Mouse (Mus musculus) midbrain, embryonic 15.5 days (tissue): ENCODE results near the gene Gm765. TPM values are rescaled to one million over a fixed set of nuclear protein-coding genes. Genes with fewer than 3 reads are reported as not detected.

ENCODE experiments used
- ATAC-seq: fragments of 200-750 bp; cut with Nextera tagmentation; replicated peaks from 2 replicates; pipeline ENCODE4 v1.8.0; 2017; ENCODE audit warnings: moderate TSS enrichment
- H3K27ac ChIP-seq: fragments of 300-500 bp; sonication (generic); 2 replicates; pipeline ENCODE4 v1.5.1; 2015; ENCODE audit warnings: mild to moderate bottlenecking, inconsistent platforms
- H3K27me3 ChIP-seq: fragments of 300-500 bp; sonication (generic); replicated peaks from 2 replicates; pipeline ENCODE4 v1.6.1; 2015; ENCODE audit warnings: inconsistent platforms
- H3K36me3 ChIP-seq: fragments of 300-500 bp; sonication (generic); replicated peaks from 2 replicates; pipeline ENCODE4 v1.6.1; 2015; ENCODE audit warnings: inconsistent platforms
- H3K4me1 ChIP-seq: fragments of 300-500 bp; sonication (generic); 2 replicates; pipeline ENCODE4 v1.6.1; 2015; ENCODE audit warnings: inconsistent platforms
- H3K4me2 ChIP-seq: fragments of 300-500 bp; sonication (generic); 2 replicates; pipeline ENCODE4 v1.6.1; 2015; ENCODE audit warnings: inconsistent platforms, mild to moderate bottlenecking, moderate library complexity
- H3K4me3 ChIP-seq: fragments of 300-500 bp; sonication (generic); 2 replicates; pipeline ENCODE4 v1.5.1; 2015; ENCODE audit warnings: mild to moderate bottlenecking, inconsistent platforms
- H3K9ac ChIP-seq: fragments of 300-500 bp; sonication (generic); 2 replicates; pipeline ENCODE4 v1.6.1; 2015; ENCODE audit warnings: mild to moderate bottlenecking, inconsistent platforms
- H3K9me3 ChIP-seq: fragments of 300-500 bp; sonication (generic); 2 replicates; pipeline ENCODE4 v1.6.1; 2016; ENCODE audit warnings: inconsistent platforms
- WGBS: fragments of 180-500 bp; shearing (Covaris S2); methylation state at CpG from one replicate; pipeline ENCODE4 v1.1.7; 2015; ENCODE audit warnings: mixed read lengths; 5-methylcytosine and 5-hydroxymethylcytosine counted together
- polyA plus RNA-seq: library from polyadenylated mRNA; unstranded; fragments of >200 nt; fragmentation: Nextera tagmentation; extraction: Ambion mirVana; gene quantifications from 2 replicates; pipeline ENCODE4 v1.2.1, GENCODE M21; 2015

Gene Gm765
- polyA plus RNA-seq, 1 experiment from 2014 or later = not detected

GRCm38 (mm10) chr6:98287521-98287920 lies 55.0 kb downstream of the Gm765 start:
- H3K4me1 ChIP-seq = 0 out of 2 replicates have a peak, but pooled peaks cover 2% of the 10 kb centered on the region
- no peaks in the 10 kb centered on the region for H3K27me3 ChIP-seq
- no peak overlapping the region for H3K27ac ChIP-seq
- ATAC-seq = no peak
- H3K4me3 ChIP-seq = no peak overlapping the region
- no peaks in the 10 kb centered on the region for H3K9me3 ChIP-seq
- no peak overlapping the region for H3K9ac ChIP-seq
- WGBS = 39% methylated on average over 6 of the region's 6 CpGs
- no peak overlapping the region for H3K4me2 ChIP-seq
- H3K36me3 ChIP-seq = no peaks in the 10 kb centered on the region

DNA sequence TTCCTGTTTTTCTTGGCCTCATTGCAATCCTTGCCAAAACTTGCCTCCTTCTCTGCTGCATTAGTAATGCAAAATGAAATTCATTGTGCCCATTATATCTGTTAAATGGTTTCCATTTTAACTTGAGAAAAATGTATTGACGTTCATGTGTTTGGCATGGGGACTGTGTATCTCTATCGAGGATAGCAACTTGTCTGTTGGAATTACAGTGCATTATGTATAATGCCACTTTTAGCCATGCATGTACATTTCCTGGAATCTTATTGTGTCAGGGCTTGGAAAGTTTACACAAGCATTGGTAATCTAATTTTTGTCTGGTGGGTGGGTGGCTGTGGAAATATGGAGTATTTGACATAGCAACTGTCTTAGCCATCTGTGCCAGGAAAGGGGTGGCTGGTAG lies 57.4 kb downstream of the Gm765 start:
- Histone ChIP-seq H3K9me3 (no peaks in the 10 kb centered on the region), H3K4me3 (no peak overlapping the region), H3K4me1 (0 out of 2 replicates have a peak, but pooled peaks cover 2% of the 10 kb centered on the region), H3K4me2 (no peak overlapping the region), H3K27ac (no peak overlapping the region), H3K36me3 (no peaks in the 10 kb centered on the region), H3K9ac (no peak overlapping the region), H3K27me3 (no peaks in the 10 kb centered on the region)
- ATAC-seq = no peak
- 74% methylated on average over 2 of the region's 2 CpGs for WGBS

DNA sequence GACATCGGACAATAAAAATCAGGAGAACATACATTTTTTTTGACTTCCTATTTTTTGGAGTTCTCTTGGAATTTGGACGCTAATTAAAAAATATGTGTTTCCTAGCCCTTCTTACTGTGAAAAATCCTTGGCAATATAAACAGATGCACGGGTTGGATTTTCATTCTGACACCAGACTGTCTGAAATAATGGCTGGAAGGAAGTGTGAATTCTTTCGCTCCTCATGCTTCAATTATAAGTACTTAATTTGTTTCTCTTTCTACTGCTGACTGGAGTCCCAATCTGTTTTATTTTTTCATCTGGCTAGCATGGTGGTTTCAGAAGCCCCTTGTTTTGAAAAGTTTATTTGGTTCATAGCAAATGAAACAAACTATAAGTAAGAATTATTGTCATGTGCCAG lies 59.8 kb downstream of the Gm765 start:
- ATAC-seq = no peak
- Histone ChIP-seq H3K4me3 (no peak overlapping the region), H3K9ac (no peak overlapping the region), H3K4me1 (0 out of 2 replicates have a peak, but pooled peaks cover 2% of the 10 kb centered on the region), H3K9me3 (no peaks in the 10 kb centered on the region), H3K4me2 (no peak overlapping the region), H3K27me3 (no peaks in the 10 kb centered on the region), H3K27ac (no peak overlapping the region), H3K36me3 (no peaks in the 10 kb centered on the region)
- 86% methylated on average over 4 of the region's 4 CpGs for WGBS

GRCm38 (mm10) chr6:98271553-98271952 lies 71.0 kb downstream of the Gm765 start:
- Histone ChIP-seq H3K4me3 (no peak overlapping the region), H3K27ac (no peak overlapping the region), H3K4me1 (no peaks in the 10 kb centered on the region), H3K36me3 (no peaks in the 10 kb centered on the region), H3K9ac (no peak overlapping the region), H3K4me2 (no peak overlapping the region), H3K27me3 (no peaks in the 10 kb centered on the region), H3K9me3 (no peaks in the 10 kb centered on the region)
- no peak for ATAC-seq
- WGBS = 89% methylated on average over 1 of the region's 1 CpGs

DNA sequence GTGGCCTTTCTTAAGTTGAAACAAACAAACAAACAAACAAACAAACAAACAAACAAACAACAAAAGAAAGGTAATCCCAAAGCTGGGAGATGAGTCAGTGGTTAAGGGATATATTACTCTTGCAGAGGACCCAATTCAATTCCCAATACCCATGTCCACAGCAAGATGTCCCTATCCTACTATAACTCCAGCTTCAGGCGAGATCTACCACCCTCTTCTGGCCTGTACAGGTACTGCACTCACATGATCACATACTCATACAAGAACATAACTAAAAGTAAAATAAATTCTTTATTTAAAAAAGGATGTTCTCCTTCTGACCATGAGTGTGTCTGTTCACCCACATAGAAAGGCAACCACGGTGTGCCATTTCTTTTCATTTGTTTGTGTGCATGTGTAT lies 79.6 kb downstream of the Gm765 start:
- Histone ChIP-seq H3K9me3 (no peaks in the 10 kb centered on the region; the same call in 1 of the 2 replicates), H3K4me3 (no peak overlapping the region)
- 56% methylated on average over 2 of the region's 2 CpGs for WGBS

DNA sequence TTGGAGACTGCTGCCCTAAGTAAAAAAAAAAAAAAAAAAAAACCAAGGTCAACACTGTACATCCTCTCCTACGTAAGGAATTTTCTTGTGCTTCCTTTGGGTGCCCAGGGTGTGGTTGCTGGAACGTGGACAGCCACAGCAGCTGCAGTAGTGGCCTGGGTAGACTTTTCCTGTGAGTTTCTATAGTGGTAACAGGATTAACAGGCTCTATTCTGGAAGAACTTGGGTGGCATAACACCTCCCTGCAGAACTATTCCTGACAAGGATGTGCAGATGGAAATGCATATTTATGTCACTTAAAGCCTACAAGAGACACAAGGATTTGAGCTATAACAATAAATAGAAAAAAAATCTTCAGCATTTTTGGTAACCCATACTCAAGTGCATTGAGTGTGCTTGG lies 83.5 kb downstream of the Gm765 start:
- H3K4me3 ChIP-seq = no peak overlapping the region
- no peaks in the 10 kb centered on the region for H3K4me1 ChIP-seq
- no peak for ATAC-seq
- no peaks in the 10 kb centered on the region; the same call in 1 of the 2 replicates for H3K9me3 ChIP-seq
- no peaks in the 10 kb centered on the region for H3K27me3 ChIP-seq
- no peak overlapping the region for H3K9ac ChIP-seq
- no peak overlapping the region for H3K27ac ChIP-seq
- no peaks in the 10 kb centered on the region for H3K36me3 ChIP-seq
- WGBS = 59% methylated on average over 2 of the region's 2 CpGs
- H3K4me2 ChIP-seq = no peak overlapping the region

More for the DNA sequence above, 79.6 kb downstream of the Gm765 start:
- Histone ChIP-seq H3K27ac (no peak overlapping the region), H3K4me2 (no peak overlapping the region), H3K36me3 (no peaks in the 10 kb centered on the region), H3K4me1 (no peaks in the 10 kb centered on the region), H3K9ac (no peak overlapping the region), H3K27me3 (no peaks in the 10 kb centered on the region)
- no peak for ATAC-seq

DNA sequence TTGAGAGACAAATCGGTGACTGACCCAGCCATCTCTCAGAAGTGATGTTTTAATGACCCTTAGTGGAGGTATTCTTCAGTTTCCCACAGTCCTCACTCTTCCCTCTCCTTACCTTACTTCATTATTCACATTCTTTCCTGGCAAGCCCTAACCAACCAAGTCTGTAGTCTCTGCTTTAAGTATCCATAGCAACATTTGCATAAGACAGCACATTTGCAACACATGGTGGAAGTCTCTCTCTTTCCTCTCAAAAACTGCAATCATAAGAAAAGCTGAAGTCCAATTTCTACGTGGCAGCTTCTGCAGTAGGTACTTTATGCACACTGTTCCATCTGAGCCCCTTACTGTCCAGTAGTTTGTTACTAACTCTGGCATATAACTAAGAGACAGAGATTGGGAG lies 96.1 kb downstream of the Gm765 start:
- Histone ChIP-seq H3K27me3 (no peaks in the 10 kb centered on the region), H3K27ac (no peak overlapping the region), H3K36me3 (no peaks in the 10 kb centered on the region), H3K9ac (no peak overlapping the region), H3K4me1 (peaks cover 8% of the 10 kb centered on the region), H3K4me3 (no peak overlapping the region), H3K9me3 (no peaks in the 10 kb centered on the region), H3K4me2 (no peak overlapping the region)
- 70% methylated on average over 2 of the region's 2 CpGs for WGBS
- no peak for ATAC-seq

DNA sequence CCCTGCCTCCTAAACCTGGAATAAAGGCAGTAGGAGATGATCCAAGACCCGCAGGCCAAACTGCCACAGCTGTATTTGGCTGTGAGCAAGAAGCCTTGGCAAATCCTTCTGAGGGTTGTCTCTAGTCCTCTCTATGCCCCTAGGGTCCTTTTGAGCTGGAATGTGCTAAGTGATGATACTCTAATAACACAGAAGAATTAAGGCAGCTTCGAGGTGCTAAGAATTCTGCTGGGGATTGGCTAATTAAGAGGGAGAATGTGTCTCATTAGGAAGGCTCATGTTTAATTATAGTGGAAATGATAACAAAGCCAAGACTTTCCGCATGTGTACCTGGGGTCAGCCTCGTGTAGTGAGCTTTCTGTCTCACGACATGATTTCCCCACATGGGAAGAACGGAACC lies 99.4 kb downstream of the Gm765 start:
- Histone ChIP-seq H3K4me2 (no peak overlapping the region), H3K4me3 (no peak overlapping the region), H3K27me3 (no peaks in the 10 kb centered on the region), H3K9me3 (no peaks in the 10 kb centered on the region), H3K4me1 (peaks cover 8% of the 10 kb centered on the region), H3K36me3 (no peaks in the 10 kb centered on the region), H3K9ac (no peak overlapping the region), H3K27ac (no peak overlapping the region)
- WGBS = 48% methylated on average over 6 of the region's 6 CpGs
- ATAC-seq = no peak

GRCm38 (mm10) chr6:98240561-98241272 lies 101.8 kb downstream of the Gm765 start:
- Histone ChIP-seq H3K27ac (no peak overlapping the region), H3K9ac (no peak overlapping the region), H3K4me2 (no peak overlapping the region), H3K36me3 (no peaks in the 10 kb centered on the region), H3K9me3 (no peaks in the 10 kb centered on the region), H3K4me3 (no peak overlapping the region), H3K4me1 (peaks cover 8% of the 10 kb centered on the region), H3K27me3 (no peaks in the 10 kb centered on the region)
- WGBS = 91% methylated on average over 8 of the region's 8 CpGs
- ATAC-seq = no peak

GRCm38 (mm10) chr6:98234097-98234496 lies 108.5 kb downstream of the Gm765 start:
- no peaks in the 10 kb centered on the region for H3K36me3 ChIP-seq
- no peaks in the 10 kb centered on the region for H3K27me3 ChIP-seq
- ATAC-seq = no peak
- no peak overlapping the region for H3K4me2 ChIP-seq
- WGBS = 91% methylated on average over 3 of the region's 3 CpGs
- no peak overlapping the region for H3K9ac ChIP-seq
- H3K27ac ChIP-seq = no peak overlapping the region
- H3K9me3 ChIP-seq = no peaks in the 10 kb centered on the region
- no peak overlapping the region for H3K4me3 ChIP-seq
- no peaks in the 10 kb centered on the region for H3K4me1 ChIP-seq

DNA sequence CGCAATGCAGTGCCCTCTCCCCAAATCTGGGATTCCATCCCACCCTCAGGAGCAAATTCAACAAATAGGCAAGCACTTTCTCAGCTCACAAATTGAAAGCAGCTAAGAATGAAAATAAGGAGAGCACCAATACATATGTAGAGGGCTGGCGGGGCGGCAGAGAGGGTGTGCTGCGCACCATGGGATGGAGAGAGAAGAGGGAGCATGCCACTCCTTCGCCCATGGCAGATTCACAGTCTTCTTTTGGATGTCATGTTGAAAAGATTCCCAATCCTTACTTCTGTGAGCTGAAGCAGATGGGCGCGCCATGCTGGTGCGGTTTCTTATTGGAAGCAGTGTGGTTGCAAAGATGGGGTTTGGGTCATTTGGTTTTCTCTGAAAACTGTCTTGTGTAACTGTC lies 118.6 kb downstream of the Gm765 start:
- H3K27ac ChIP-seq = no peak overlapping the region
- no peak overlapping the region for H3K9ac ChIP-seq
- H3K9me3 ChIP-seq = no peaks in the 10 kb centered on the region
- no peaks in the 10 kb centered on the region for H3K4me1 ChIP-seq
- no peaks in the 10 kb centered on the region for H3K36me3 ChIP-seq
- WGBS = 96% methylated on average over 8 of the region's 8 CpGs
- H3K4me2 ChIP-seq = no peak overlapping the region
- H3K4me3 ChIP-seq = no peak overlapping the region
- no peak for ATAC-seq
- H3K27me3 ChIP-seq = no peaks in the 10 kb centered on the region

GRCm38 (mm10) chr6:98221970-98222369 lies 120.6 kb downstream of the Gm765 start:
- H3K27ac ChIP-seq = no peak overlapping the region
- H3K36me3 ChIP-seq = no peaks in the 10 kb centered on the region
- no peaks in the 10 kb centered on the region for H3K9me3 ChIP-seq
- no peak overlapping the region for H3K9ac ChIP-seq
- no peak for ATAC-seq
- H3K4me3 ChIP-seq = no peak overlapping the region
- 88% methylated on average over 16 of the region's 16 CpGs for WGBS
- no peaks in the 10 kb centered on the region for H3K27me3 ChIP-seq
- H3K4me2 ChIP-seq = no peak overlapping the region
- H3K4me1 ChIP-seq = no peaks in the 10 kb centered on the region

DNA sequence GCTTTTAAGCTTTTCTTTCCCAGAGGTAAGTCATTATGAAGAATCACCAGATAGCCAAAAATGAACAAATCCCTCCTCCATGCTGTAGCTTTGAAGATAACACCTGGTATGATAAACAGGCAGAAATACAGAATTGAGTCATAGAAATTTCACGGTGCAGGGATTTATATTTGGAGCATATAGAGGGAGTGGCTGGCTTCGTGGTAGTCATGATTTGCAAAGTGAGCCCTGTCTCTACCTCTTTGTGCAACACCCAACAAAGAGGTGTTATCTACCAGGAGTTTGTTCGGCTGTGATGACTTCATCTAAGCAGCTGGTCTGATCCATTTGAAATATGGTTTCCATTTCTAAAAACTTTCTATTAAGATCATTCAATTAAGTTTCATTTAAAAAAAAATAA lies 130.3 kb downstream of the Gm765 start:
- Histone ChIP-seq H3K36me3 (no peaks in the 10 kb centered on the region), H3K27ac (no peak overlapping the region), H3K27me3 (no peaks in the 10 kb centered on the region), H3K4me3 (no peak overlapping the region), H3K4me1 (no peaks in the 10 kb centered on the region), H3K9ac (no peak overlapping the region), H3K4me2 (no peak overlapping the region), H3K9me3 (no peaks in the 10 kb centered on the region)
- WGBS = 77% methylated on average over 3 of the region's 3 CpGs
- no peak for ATAC-seq
